Mouse (Mus musculus) ovary, postnatal 36 days (tissue): ENCODE data around the gene Dennd2a.
"Not testable (repeated sequence)": the region's sequence is repeated elsewhere in the genome, so short reads cannot be mapped to it uniquely, and the experiment has no call there.

Source experiments
- DNase-seq: peaks from one replicate; pipeline ENCODE4 v3.0.0; 2022; ENCODE audit warnings: low spot score, mixed read lengths

Dennd2a gene

DNA sequence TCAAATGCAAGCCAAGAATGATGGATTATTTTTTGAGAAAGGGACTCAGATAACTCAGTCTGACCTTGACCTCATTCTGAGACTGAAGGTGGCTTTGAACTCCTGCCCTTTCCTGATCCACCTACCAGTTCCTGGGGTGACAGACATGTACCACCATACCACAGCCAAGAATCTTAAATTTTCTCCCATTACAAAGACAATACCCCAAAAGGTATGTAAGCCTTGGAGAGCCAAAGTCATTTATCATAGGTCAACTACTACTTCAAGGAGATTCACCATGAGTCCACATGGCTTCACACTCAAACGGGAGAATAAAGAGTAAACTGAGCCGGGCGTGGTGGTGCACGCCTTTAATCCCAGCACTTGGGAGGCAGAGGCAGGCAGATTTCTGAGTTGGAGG is 107.1 kb downstream of the Dennd2a start:
- DNase-seq = no peak

DNA sequence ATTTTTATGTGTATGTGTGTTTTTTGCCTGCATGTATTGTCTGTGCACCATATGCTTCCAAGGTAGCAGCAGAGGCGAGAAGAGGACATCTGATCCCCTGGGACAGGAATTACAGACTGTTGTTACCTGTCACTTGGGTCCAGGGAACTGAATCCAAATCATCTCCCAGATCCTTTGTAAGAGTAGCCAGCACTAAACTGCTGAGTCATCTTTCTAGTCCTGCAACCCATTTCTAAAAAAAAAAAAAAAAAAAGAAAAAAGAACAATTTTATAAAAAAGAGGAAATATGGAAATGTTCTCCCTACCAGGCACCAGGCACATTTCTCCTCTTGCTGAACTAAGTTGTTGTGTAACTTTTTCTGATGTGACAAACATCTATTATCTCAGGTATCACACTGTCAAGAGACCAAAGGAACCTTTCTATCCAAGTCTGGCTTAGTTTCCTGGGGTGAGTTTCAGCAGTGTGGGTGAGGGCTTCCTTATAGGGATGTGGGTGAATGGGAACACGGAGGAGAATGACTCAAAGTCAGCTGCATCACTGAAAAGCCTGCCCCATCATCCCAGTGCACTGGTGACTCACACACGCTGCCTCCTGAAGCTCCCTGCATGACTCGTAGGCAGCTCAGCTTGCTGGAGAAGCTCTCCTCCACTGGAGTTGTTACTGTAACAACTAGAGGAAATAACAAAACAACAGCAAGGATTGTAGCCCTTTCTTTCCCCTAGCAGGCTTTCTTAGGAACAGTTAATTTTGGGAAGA is 110.1 kb downstream of the Dennd2a start:
- DNase-seq = no peak

- no peak for DNase-seq
Measured at GRCm38 (mm10) chr6:39445801-39446572, 111.7 kb downstream of the Dennd2a start.

DNA sequence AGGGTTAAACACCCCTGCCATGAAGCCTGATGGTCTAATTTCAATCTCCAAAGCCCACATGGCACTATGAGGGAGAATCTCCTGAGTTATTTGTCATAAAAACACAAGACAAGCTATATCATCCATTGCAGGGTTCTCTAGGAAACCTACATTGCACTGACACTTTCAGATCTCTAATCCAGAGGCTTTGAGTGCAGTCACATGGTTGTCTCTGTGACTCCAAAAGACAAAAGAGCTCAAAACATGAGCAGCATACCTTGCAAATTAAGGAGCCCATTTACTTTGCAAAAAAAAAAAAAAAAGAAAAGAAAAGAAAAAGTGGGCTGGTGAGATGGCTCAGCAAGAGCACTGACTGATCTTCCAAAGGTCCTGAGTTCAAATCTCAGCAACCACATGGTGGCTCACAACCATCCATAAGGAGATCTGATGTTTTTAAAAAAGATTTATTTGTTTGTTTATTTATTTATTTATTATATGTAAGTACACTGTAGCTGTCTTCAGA is 114.8 kb downstream of the Dennd2a start:
- no peak for DNase-seq

DNA sequence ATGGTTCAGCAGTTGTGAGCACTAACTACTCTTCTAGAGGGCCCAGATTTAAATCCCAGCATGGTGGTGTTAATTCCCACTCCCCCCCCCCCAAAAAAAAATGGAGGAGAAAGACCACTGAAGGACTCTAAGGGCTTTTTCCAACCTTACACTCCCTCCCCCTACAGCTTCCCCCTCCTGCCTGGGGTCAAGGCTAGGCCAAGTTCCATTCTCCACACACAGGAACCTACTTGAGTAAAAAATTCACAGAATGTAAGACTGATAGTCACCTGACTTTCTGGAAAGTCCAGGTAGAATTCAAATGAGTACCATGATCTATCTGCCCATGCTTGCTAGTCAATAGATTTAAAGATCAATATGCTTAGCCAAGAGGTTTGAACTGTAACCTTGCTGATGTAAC is 117.5 kb downstream of the Dennd2a start:
- no peak for DNase-seq

- not testable (repeated sequence) for DNase-seq
Measured at GRCm38 (mm10) chr6:39437519-39437918, 120.1 kb downstream of the Dennd2a start.

DNA sequence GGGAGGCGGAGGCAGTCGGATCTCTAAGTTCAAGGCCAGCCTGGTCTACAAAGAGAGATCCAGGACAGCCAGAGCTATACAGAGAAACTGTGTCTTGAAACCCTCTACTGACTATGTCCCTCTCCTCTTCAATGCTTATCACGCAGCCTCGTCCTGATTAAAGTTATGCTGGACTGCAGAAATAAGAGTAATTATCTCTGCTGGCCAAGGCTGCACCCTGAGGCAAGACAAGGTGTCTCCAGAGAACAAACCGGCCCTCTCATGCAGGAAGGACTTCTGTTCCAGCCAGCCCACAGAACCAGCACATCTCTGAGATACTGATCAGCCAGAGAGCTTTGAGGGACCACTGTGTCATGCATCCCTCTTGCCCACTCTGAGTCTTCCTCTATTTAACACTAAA is 121.8 kb downstream of the Dennd2a start:
- DNase-seq = no peak

- no peak for DNase-seq
Measured at GRCm38 (mm10) chr6:39434886-39435492, 122.7 kb downstream of the Dennd2a start.

GRCm38 (mm10) chr6:39434111-39434885 is 123.4 kb downstream of the Dennd2a start:
- no peak for DNase-seq

DNA sequence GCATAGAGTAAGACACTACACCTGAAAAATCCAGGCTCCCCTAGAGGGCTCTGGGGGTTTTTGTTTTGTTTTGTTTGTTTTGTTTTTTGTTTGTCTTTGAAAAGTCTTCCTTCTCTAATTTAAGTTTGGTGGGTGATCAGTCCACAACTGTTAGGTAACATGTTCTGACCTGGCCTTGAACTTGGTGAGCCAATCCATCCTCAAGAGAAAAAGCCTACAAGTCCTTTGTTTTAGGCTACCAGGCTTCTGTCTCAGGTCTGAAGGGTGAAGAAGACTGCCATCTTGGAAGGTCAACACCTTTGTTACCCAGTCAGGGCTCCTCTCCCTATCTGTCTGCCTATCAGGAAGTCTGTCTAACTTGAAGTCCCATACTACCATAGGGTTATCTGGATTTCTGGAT is 124.0 kb downstream of the Dennd2a start:
- DNase-seq = no peak

- DNase-seq = no peak
Measured at GRCm38 (mm10) chr6:39433174-39433573, 124.5 kb downstream of the Dennd2a start.

- no peak for DNase-seq
Measured at GRCm38 (mm10) chr6:39430722-39431121, 126.9 kb downstream of the Dennd2a start.

DNA sequence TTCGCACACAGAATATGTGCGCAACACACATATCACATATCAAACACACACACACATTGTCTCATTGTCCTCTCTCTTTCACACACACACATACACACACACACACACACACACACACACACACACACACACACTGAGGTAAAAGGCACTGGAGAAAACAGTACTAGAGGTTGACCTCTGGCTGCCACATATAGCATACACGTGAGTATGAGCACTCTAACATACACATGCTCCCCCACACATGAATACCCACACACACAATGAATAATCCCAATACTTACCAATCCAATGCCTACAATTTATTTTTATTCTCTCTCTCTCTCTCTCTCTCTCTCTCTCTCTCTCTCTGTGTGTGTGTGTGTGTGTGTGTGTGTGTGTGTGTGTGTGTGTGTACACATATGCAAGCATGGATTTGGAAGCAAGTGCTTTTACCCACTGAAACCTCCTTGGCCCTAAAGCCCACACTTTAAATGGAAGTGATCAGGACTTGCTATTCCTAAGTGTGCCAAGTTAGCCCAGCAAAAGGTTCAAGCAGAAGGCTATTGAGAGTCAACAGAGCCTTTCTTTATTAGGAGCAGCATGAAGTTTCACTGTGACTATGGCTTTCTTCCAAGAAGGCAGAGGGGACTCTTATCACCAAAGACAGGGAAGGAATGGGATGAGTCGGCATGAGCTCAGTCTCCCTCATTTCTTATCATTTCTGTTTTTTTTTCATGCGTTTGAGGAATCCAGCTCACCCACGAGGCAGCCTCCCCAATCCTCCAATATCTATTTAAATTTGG is 128.5 kb downstream of the Dennd2a start:
- no peak for DNase-seq

GRCm38 (mm10) chr6:39427276-39428003 is 130.2 kb downstream of the Dennd2a start:
- no peak for DNase-seq

DNA sequence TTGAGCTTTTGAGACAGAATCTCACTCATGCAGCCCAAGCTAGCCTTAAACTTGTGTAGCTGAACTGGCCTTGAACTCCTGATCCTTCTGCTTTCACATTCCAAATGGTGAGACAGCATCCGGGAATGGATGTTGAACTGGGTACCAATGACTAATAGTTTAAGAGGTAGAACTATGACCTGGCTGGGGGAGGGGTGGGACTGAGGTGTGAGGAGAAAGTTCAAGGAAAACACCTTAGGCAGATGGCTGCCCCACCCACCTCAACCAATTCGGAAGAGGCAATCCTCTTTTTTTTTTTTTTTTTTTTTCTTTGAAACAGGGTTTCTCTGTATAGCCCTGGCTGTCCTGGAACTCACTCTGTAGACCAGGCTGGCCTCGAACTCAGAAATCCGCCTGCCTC is 130.9 kb downstream of the Dennd2a start:
- no peak for DNase-seq

DNA sequence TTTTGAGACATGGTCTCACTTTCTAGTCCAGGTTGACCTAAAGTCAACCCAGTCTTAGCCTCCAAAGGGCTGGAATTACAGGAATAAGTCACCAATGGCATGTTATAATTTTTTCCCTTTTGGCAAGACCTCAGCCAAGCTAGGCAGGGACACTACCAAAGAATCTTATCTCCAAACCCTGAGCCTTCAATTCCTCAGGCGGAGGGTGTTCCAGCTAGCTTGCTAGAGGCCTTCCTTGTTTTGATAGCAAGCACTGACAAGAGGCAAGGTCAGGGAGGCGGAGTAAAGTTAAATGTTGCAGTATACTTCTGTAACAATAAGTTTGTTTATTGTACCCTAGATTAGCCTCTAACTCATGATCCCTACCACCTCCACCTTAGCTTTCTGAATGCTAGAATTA is 132.5 kb downstream of the Dennd2a start:
- no peak for DNase-seq

DNA sequence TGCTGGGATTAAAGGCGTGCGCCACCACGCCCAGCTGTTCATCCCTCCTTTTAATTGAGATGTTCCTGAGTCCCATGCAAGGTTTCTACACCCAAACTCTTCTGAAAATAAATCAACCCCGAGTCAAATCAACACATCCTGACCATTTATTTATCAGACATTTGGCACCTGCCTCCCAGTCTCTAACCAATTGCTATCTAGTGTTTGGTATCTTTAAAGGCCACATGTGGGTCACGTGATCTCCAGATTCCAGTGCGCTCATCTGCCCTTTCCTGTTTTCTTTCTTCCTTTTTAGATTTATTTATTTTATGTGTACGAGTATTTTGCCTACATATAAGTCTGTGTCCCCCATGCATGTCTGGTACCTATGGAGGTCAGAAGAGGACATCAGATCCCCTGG is 134.0 kb downstream of the Dennd2a start:
- DNase-seq = no peak

DNA sequence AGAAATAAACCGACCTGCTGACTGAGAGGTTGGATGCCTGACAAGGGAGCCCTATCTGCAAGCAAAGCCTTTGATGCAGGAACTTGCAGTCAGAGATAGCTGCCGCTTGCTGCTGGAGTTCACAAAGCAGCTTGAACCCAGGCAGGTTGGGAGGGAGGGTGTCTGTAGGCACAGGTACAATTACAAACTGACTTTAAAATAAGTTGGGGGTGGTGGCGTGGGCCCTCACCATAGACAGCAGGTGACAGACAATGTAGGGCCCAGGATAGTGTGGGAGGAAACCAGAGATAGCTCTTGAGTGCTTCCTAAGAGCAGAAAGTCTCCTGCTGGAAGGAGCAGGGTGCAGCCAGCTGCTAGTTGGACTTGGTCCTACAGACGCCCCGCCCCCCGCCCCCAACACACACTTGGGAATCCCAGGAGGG is 134.5 kb downstream of the Dennd2a start:
- no peak for DNase-seq

DNA sequence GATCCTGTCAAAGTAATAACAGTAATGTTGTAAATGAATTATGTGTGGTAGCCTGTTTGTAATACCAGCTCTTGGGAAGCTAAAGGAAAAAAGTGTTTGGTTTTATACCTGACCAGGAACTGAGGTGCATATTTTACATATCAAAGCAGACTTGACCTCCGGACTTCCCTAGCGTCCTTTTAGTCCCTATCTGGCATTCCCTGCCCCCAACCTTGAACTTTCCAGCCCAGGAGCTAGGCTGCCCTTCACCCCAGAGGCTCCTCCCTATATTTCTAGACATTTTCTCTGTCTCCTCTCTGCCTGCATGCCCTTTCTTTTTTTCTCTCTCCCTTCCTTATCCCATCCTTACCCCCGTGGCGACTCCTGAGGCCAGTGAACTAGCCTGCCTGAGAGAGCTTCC is 136.8 kb downstream of the Dennd2a start:
- no peak for DNase-seq

DNA sequence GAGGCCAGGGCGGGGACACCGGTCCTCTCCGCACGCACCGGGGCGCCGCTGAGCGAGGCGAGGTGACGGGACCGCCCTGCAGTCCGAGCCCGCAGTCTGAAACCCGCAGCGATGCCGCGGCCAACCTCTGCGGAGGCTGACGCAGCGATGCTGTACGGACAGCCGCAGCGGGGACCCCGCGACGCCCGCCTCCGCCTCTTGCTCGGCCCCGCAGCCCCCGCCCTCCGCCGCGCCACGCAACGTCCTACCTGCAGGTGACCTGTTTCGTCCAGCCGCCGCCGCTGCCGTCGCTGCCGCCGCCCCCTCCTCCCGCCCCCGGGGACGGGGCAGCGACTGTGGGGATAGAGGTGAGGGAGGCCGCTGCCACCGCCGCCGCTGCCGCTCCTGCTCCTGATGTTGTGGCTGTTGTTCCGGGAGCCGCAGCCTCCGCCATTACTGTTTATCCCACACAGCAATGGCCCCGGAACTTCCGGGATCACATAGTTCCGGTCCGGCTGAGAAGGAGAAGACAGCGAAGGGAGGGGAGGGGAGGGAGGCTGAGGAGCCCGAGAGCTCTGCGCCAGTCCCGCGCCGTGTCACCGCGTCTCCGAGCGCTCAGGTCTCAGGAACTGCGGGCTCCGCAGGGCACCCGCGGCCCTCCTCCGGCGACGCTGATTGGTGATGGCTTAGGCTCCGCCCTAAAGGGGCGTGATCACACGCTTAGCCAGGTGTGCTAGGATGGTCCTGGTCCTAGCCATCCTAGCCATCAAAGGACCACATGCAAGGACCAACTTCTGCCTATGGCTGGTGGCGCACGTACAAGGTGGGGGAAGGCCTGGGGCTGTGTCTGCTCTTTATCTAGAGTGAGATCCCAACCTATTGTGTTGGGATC is 137.6 kb downstream of the Dennd2a start, which contains the start of gene Mkrn1:
Gene Mkrn1 (minus strand): TSS at position 612 of the 871 bp plus-strand sequence.
- DNase-seq = peak; percentile 70
